Mouse (Mus musculus): Measurements from ENCODE around the gene Txndc17. TPM values are rescaled to one million over a fixed set of nuclear protein-coding genes. Genes with fewer than 3 reads are reported as not detected.

Gene Txndc17
- total and polyA plus RNA-seq, 2 experiments from 2014 or later, result 54.1 to 137 TPM

DNA sequence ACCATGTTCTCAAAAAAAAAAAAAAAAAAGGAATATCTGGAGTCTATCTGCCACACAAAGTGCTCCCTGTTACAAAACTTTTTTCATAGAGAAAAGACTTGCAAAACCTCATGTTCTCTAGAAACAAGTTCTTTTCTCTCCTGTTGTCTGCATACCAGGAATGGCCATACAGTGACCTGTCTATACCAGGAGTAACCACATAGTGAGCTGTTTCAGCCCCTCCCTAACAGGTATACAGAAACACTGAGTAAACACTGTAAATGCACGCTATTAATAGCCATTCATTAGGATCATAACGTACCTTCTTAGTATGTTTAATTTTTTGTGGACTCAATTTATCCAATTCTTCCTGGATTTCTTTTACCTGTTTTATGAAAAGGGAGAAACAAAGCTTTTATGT, 13.1 kb upstream of the Txndc17 start:
- 98% methylated on average over 2 of the region's 2 CpGs for WGBS
- H3K9ac ChIP-seq (replicated peaks; ENCODE audit: low read length, poor library complexity, severe bottlenecking), result no peak overlapping the region
- ATAC-seq (ENCODE audit: low FRiP score) (no peak), DNase-seq (ENCODE audit: low spot score) (no peak)
- H3K4me3 ChIP-seq (ENCODE audit: low read depth, low read length), result no peak overlapping the region
- H3K4me1 ChIP-seq (ENCODE audit: insufficient read depth, low read length), result no peaks in the 10 kb centered on the region
- no peak for TF ChIP-seq CTCF (IDR thresholded peaks at IDR 0.05)
- H3K9me3 ChIP-seq (ENCODE audit: low read length), result no peaks in the 10 kb centered on the region
- H3K4me2 ChIP-seq (ENCODE audit: low read depth, low read length, poor library complexity, severe bottlenecking), result no peak overlapping the region
- H3K27ac ChIP-seq (ENCODE audit: low read depth, low read length), result no peak overlapping the region
- H3K27me3 ChIP-seq (ENCODE audit: insufficient read depth, low read length), result no peaks in the 10 kb centered on the region
- peaks cover 31% of the 10 kb centered on the region for H3K36me3 ChIP-seq (ENCODE audit: insufficient read depth, low read length)

DNA sequence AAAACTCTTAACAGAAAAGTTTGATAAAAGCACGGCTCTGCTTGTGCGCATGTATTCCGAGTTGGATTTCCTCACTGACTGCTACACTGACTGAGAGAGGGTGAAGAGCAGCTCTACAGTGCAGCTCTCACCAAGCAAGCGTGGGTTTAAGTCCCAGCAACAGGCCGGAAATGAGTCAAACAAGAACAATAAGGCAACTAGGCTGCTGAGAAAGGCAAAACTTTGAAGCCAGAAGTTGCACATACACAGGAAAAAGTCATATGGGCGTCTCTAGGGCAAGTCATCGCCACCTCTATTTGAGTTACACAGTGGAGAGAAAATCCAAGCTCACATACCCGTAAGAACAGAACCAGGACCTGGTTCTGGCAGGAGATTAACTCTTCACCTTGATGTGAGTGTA, 10.8 kb upstream of the Txndc17 start:
- no peak for ATAC-seq (ENCODE audit: low FRiP score)
- peaks cover 18% of the 10 kb centered on the region for H3K36me3 ChIP-seq (ENCODE audit: insufficient read depth, low read length)
- H3K9me3 ChIP-seq (ENCODE audit: low read length), result no peaks in the 10 kb centered on the region
- H3K27me3 ChIP-seq (ENCODE audit: insufficient read depth, low read length), result no peaks in the 10 kb centered on the region
- no peak overlapping the region for H3K4me3 ChIP-seq (ENCODE audit: low read depth, low read length)
- DNase-seq (ENCODE audit: low spot score), result no peak
- TF ChIP-seq CTCF (IDR thresholded peaks at IDR 0.05), result no peak
- H3K4me2 ChIP-seq (ENCODE audit: low read depth, low read length, poor library complexity, severe bottlenecking), result no peak overlapping the region
- no peaks in the 10 kb centered on the region for H3K4me1 ChIP-seq (ENCODE audit: insufficient read depth, low read length)
- no peak overlapping the region for H3K9ac ChIP-seq (replicated peaks; ENCODE audit: low read length, poor library complexity, severe bottlenecking)
- H3K27ac ChIP-seq (ENCODE audit: low read depth, low read length), result no peak overlapping the region
- WGBS, result 88% methylated on average over 8 of the region's 8 CpGs

DNA sequence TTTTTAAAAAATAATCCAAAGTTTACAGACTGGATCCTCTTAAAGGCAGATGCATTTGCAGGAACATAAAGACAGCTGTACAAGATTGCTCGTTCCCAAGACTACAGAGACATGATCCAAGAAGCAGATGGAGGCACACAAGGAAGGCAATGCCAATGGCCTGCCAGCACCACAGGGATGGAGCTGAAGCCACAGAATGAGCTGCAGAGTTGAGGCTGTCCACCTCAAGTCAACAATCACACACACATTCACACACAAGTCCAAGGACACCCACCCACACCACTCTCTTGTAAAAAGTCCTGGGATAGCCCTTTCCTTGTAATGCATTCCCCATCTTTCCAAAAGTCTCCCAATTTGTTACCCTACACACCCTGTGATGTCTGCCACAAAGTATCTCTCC, 3.9 kb upstream of the Txndc17 start:
- WGBS, result 48% methylated on average over 1 of the region's 1 CpGs
- no peak overlapping the region for H3K4me2 ChIP-seq (ENCODE audit: low read depth, low read length, poor library complexity, severe bottlenecking)
- H3K9me3 ChIP-seq (ENCODE audit: low read length), result no peaks in the 10 kb centered on the region
- DNase-seq (ENCODE audit: low spot score), result no peak
- no peak overlapping the region for H3K4me3 ChIP-seq (ENCODE audit: low read depth, low read length)
- H3K9ac ChIP-seq (replicated peaks; ENCODE audit: low read length, poor library complexity, severe bottlenecking), result no peak overlapping the region
- peaks cover 6% of the 10 kb centered on the region for H3K36me3 ChIP-seq (ENCODE audit: insufficient read depth, low read length)
- H3K27ac ChIP-seq (ENCODE audit: low read depth, low read length), result no peak overlapping the region
- no peak for TF ChIP-seq CTCF (IDR thresholded peaks at IDR 0.05)
- peaks cover 12% of the 10 kb centered on the region for H3K4me1 ChIP-seq (ENCODE audit: insufficient read depth, low read length)
- H3K27me3 ChIP-seq (ENCODE audit: insufficient read depth, low read length), result no peaks in the 10 kb centered on the region
- no peak for ATAC-seq (ENCODE audit: low FRiP score)

DNA sequence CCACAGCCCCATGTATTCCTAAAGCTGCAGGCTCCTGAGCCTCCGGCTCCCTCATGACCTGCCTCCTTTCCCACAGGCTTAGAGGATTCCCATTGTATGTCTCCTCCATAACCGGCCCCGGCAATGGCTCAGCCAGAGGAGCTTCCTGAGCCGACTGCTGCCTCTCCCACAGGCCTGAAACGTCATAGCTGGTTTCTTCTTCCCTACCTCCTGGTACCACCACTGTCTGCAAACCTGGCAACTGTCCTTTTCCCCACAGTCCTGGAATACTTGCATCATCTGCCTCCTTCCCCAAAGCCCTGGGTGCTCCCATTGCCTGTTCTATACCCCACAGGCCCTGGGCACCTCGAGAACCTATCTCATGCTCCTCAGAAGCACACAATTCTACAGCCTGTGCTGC, 2.1 kb upstream of the Txndc17 start:
- 0 out of 2 replicates have a peak, but pooled peaks cover 3% of the 10 kb centered on the region for H3K36me3 ChIP-seq (ENCODE audit: insufficient read depth, low read length)
- DNase-seq (ENCODE audit: low spot score) (no peak), ATAC-seq (ENCODE audit: low FRiP score) (no peak)
- H3K27me3 ChIP-seq (ENCODE audit: insufficient read depth, low read length), result no peaks in the 10 kb centered on the region
- H3K4me3 ChIP-seq (ENCODE audit: low read depth, low read length), result peak overlapping the region; percentile 80; the same call in 1 of the 2 replicates
- peak overlapping the region; percentile 90 for H3K9ac ChIP-seq (replicated peaks; ENCODE audit: low read length, poor library complexity, severe bottlenecking)
- WGBS, result 72% methylated on average over 6 of the region's 6 CpGs
- H3K9me3 ChIP-seq (ENCODE audit: low read length), result no peaks in the 10 kb centered on the region
- no peak overlapping the region for H3K27ac ChIP-seq (ENCODE audit: low read depth, low read length)
- H3K4me2 ChIP-seq (ENCODE audit: low read depth, low read length, poor library complexity, severe bottlenecking), result peak overlapping the region; percentile 91
- H3K4me1 ChIP-seq (ENCODE audit: insufficient read depth, low read length), result peaks cover 12% of the 10 kb centered on the region
- no peak for TF ChIP-seq CTCF (IDR thresholded peaks at IDR 0.05)

DNA sequence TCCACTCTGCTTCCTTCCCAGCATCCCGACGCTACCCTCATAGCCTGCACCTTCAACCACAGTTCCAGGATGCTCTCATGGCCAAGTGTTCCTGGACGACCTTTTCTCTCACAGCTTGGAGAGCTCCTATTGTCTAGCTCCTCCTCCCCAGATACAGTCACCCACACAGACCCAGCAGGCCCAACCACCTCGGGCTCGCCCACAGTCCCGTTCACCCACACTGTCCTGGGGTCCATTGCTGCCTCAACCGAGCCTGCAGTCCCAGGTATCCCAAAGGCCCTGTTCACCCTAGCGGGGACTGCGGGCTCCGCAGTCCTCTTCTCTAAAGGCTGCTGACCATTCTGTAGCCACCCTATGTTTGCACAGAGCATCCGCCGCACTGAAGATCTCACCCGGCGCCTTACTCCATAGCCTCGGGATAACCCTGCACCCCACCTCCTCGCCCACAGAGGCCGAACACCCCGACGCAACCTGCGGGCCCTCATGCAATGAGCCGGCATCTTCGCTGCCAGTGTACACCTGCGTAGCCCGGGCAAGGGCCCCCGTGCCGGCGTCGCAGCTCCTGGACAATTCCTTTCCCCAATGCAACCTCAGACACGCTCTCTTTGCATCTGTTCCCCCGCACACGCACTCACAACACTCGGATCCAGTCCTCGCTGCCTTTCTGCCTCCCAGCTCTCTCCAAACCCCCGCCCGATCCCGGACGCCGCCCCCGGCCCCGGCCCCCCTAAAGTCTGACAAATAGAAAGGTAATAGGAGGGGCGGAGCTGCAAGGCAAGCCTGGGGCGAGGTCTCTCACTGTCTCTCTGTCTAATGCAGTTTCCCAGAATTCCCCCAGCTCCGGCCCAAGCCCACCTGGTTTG, 775 bp upstream of the Txndc17 start, which contains the start of gene Gm43951:
Gene Gm43951, minus strand, starts transcription at position 500 of the 863 bp plus-strand sequence.
- Histone ChIP-seq H3K4me2 (ENCODE audit: low read depth, low read length, poor library complexity, severe bottlenecking) (peak within 1 kb of the TSS; percentile 91), H3K9me3 (ENCODE audit: low read length) (no peaks in the 10 kb centered on the region), H3K27ac (ENCODE audit: low read depth, low read length) (peak within 1 kb of the TSS; percentile 78), H3K9ac (replicated peaks; ENCODE audit: low read length, poor library complexity, severe bottlenecking) (peak within 1 kb of the TSS; percentile 90), H3K36me3 (ENCODE audit: insufficient read depth, low read length) (peaks cover 13% of the 10 kb centered on the region), H3K4me1 (ENCODE audit: insufficient read depth, low read length) (peaks cover 12% of the 10 kb centered on the region), H3K27me3 (ENCODE audit: insufficient read depth, low read length) (no peaks in the 10 kb centered on the region), H3K4me3 (ENCODE audit: low read depth, low read length) (peak within 1 kb of the TSS; percentile 80)
- WGBS, result under 1% methylated on average over 43 of the region's 43 CpGs
- peak; percentile 48 for TF ChIP-seq CTCF (IDR thresholded peaks at IDR 0.05)
- DNase-seq (ENCODE audit: low spot score) (peak; percentile 25), ATAC-seq (ENCODE audit: low FRiP score) (peak; percentile 59)

DNA sequence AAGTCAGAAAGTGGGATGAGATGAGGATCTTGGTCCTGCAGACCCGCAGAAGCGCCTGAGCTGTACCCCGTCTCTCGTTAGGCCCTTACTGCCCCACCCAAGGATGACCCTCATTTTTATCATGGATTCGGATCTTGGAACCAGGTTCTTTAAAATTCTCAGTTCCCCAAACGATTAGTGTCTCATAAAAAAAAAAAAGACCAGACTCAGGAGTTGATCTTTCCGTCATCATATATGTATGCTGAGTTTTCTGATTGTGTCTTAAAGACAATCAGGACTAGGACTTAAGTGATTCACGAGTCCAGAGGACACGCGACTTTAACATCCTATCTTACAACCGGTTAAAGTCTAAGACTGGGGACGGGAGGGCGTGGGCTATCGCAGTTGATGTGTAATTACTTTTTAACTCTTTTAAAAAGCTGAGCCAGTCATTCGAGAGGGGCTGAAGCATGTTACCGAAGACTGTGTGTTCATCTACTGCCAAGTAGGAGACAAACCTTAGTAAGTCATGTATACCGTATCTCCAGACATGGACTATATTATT, 559 bp downstream of the Txndc17 start:
- Histone ChIP-seq H3K4me2 (ENCODE audit: low read depth, low read length, poor library complexity, severe bottlenecking) (peak overlapping the region; percentile 91), H3K27me3 (ENCODE audit: insufficient read depth, low read length) (no peaks in the 10 kb centered on the region), H3K27ac (ENCODE audit: low read depth, low read length) (peak overlapping the region; percentile 78; the same call in 1 of the 2 replicates), H3K9ac (replicated peaks; ENCODE audit: low read length, poor library complexity, severe bottlenecking) (peak overlapping the region; percentile 90), H3K4me1 (ENCODE audit: insufficient read depth, low read length) (peaks cover 12% of the 10 kb centered on the region), H3K36me3 (ENCODE audit: insufficient read depth, low read length) (peaks cover 21% of the 10 kb centered on the region), H3K4me3 (ENCODE audit: low read depth, low read length) (peak overlapping the region; percentile 80), H3K9me3 (ENCODE audit: low read length) (no peaks in the 10 kb centered on the region)
- WGBS, result 22% methylated on average over 17 of the region's 17 CpGs
- no peak for DNase-seq (ENCODE audit: low spot score)
- no peak for ATAC-seq (ENCODE audit: low FRiP score)
- no peak for TF ChIP-seq CTCF (IDR thresholded peaks at IDR 0.05)
